Mouse (Mus musculus) brown adipose tissue, adult 24 weeks (tissue): ENCODE measurements around the gene Mast1. TPM values are rescaled to one million over a fixed set of nuclear protein-coding genes. Genes with fewer than 3 reads are reported as not detected.

Experiments used
- H3K27ac ChIP-seq: fragments of 200-500 bp; replicated peaks from 2 replicates; pipeline ENCODE4 v1.5.1; 2012; ENCODE audit warnings: low read depth, mild to moderate bottlenecking, low read length
- H3K4me1 ChIP-seq: fragments of 200-500 bp; 2 replicates; pipeline ENCODE4 v1.6.1; 2012; ENCODE audit warnings: low read length, mixed read lengths; ENCODE audit not compliant: control insufficient read depth, insufficient read depth, insufficient read length
- H3K4me3 ChIP-seq: fragments of 200-500 bp; 2 replicates; pipeline ENCODE4 v1.5.1; 2012; ENCODE audit warnings: low read depth, mild to moderate bottlenecking, low read length, moderate library complexity; ENCODE audit not compliant: insufficient read depth
- polyA plus RNA-seq: library from polyadenylated mRNA; stranded (reverse); fragments of >200 nt; gene quantifications from 2 replicates; pipeline ENCODE4 v1.2.4, GENCODE M21; 2012; ENCODE audit not compliant: missing spikeins, insufficient read depth, insufficient read length

Mast1 gene
- polyA plus RNA-seq, 1 experiment = not detected

DNA sequence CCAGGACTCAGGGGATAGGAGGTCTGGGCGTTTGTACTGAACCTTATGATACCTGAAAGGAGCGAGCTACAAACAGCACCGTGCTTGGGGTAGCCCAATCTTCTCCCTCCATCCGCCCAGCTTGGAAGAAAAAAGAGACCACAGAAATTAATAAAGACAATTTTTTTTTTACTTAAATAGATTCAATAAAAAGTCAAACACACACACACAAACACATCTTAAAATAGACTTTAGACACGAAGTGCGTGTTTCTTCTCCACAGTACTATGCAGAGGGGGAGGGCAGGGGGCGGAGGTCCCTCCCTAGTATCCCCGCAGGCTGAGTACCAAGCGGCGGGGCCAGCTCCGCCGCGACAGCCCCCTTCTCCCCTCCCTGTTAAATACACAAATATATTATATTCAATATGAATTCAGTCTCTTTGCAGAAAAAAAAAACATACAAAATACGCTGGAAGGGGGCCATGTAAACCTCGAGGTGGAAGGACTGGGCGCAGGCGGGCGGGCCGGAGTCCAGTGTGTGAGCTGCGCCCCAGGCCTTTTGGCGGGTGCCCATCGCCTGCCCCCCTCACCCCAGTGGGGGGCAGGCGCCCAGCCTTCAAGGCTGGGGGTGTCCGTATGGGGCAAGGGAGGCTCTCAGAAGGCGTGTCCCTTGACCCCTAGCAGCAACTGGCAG is 39.7 kb upstream of the Mast1 start:
- peak overlapping the region; percentile 83 for H3K4me3 ChIP-seq
- peaks cover 11% of the 10 kb centered on the region for H3K4me1 ChIP-seq
- peak overlapping the region; percentile 92 for H3K27ac ChIP-seq

DNA sequence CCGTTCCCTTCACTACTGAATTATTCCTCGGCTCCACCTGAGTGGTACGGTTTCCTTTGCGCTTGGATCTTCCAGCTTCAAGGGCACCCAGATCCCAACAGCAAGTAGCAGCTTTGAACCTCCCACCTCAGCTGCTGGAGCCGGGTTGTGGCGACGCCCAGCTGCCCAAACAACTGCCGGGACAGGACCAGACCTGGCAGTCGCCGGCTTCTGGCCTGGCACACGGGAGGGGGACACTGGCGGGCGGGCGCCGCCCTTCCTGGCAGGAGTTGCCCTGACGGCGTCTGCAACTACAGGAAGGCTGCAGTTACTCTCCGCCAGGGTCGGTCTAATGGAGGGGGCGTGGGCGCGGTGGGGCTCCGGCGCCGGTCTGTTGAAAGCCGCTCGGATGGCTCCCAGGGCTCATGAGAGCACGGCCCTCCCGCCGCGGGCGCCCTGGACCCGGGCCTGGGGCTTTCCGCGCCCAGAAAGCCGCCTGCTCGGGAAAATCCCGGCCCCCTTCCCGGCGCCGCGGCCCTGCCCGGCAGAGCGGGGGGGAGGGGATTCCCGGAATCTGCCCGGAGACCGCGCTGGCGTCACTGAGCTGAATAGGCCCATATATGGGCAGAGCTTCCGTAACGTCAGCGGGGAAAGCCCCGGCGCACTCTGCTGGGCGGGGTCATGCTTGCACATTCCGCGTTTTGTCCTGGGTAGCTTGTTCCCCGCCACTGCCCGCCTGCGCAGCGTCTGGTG is 39.0 kb upstream of the Mast1 start:
- Histone ChIP-seq H3K4me3 (peak overlapping the region; percentile 83), H3K4me1 (peaks cover 9% of the 10 kb centered on the region), H3K27ac (peak overlapping the region; percentile 92)

DNA sequence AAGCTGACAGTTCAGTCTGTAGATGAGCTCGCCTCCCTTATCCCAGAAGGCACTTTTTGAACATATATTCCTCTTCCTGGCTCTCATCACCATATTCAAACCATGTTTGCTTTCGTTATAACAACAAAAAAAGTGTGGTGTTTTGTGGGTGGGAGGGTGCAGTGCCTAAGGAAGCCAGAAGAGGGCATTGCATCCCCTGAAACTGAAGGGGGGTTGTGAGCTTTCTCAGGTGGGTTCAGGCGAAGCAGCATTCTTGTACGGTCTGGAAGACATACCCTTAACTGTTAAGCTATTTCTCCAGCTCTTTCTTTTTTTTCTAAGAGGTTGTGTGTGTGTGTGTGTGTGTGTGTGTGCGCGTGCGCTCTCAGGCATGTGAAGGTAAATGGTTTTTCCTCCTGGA is 38.3 kb upstream of the Mast1 start:
- H3K4me1 ChIP-seq = peaks cover 2% of the 10 kb centered on the region; the same call in 1 of the 2 replicates
- H3K27ac ChIP-seq = peak overlapping the region; percentile 91
- peak overlapping the region; percentile 83 for H3K4me3 ChIP-seq

DNA sequence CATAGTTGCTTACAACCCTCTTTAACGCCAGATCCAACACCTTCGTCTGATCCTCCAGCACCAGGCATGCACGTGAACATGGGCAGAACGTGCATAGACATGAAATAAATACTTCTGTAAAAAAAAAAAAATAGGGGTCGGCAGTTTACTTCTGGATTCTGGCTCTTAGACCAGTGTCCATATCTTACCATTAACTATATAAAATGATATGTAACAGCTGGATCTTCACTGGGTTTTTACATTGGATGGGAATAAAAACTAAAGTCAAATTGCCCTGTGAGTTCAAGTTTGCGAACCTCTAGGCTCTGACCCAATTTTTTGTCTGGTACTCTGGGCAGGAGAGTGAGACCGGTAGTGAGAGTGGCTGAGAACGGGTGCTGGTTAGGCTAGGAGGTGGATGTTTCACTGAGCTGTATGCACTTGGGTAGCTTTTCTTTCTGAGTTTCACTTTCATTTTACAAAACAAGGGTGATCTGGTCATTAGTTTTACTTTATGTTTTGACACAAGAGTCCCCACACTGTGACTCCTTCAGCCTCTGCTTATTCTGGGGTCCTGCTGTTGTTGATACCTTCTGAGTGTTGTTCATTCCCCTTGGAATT is 37.5 kb upstream of the Mast1 start:
- 0 out of 2 replicates have a peak, but pooled peaks cover 2% of the 10 kb centered on the region for H3K4me1 ChIP-seq
- H3K27ac ChIP-seq = no peak overlapping the region
- H3K4me3 ChIP-seq = no peak overlapping the region

DNA sequence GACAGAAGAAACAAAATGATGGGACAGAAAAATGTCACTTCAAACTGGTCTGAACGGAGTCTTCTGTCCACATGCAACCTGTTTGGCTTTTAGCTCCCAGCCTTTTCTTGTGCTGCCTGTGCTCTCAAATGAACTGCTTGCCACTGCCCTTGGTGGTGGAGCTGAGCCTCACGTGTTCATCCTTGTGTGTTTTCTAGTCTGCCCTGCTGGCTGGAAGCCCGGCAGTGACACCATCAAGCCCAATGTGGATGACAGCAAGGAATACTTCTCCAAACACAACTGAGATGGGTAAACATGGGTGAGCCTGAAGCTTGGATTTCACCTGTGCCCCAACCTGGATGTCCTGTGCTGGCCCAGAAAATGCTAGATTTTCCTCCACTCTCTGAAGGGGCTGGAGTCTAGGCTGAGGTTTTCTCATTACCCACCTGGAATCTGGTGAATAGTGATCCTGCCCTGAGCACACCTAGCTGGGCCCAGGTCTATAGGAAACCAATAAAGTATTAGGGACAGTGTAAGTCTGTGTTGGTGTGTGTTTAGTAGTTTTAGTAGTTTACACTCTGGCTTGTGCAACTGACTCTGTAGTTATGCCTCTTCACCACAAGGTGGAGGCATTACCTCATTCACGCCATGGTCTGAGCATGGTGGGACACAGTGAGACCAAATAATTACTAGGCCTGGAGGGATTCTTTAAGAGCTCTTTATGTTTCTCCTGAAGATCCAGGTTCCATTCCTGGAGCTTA is 36.8 kb upstream of the Mast1 start:
- H3K4me1 ChIP-seq = 0 out of 2 replicates have a peak, but pooled peaks cover 2% of the 10 kb centered on the region
- no peak overlapping the region for H3K4me3 ChIP-seq
- no peak overlapping the region for H3K27ac ChIP-seq

DNA sequence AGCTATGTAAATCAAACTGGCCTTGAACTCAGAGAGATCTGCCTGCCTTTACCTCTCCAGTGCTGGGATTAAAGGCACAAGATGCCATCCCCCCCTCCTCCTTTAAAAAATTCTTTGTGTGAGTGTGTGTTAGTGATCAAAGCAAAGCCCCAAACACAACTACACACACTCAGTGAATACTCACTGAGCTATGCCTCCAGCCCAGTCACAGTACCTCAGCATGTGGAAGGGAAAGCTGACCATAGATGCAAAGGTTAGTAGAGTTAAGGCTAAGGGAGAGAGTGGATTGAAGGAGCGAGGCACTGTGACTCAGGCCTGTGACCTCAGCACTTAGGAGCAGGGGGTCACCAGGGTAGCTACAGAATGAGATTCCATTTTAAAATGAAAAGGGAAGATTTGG is 35.9 kb upstream of the Mast1 start:
- Histone ChIP-seq H3K4me1 (peaks cover 6% of the 10 kb centered on the region; the same call in 1 of the 2 replicates), H3K27ac (no peak overlapping the region), H3K4me3 (no peak overlapping the region)

DNA sequence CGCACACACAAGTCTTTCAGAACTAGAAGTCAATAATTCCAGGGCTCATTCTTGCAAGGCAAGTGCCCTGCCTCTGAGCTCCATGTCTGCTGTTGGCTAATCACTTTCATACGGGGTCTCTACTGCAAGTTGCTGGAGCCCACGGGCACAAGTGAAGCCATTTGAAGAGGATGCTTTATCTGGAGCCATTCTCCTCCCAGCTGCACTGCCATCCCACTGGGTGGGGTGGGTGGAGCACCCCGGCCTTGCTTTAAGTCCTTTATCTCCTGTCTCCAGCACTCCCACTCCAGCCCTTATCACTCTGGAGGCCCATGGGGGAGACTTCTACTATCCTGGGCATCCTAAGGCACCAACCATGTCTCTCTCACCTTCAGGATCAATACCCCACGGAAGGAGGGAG is 33.8 kb upstream of the Mast1 start:
- H3K27ac ChIP-seq = no peak overlapping the region
- H3K4me3 ChIP-seq = peak overlapping the region; percentile 87
- H3K4me1 ChIP-seq = peaks cover 8% of the 10 kb centered on the region; the same call in 1 of the 2 replicates

DNA sequence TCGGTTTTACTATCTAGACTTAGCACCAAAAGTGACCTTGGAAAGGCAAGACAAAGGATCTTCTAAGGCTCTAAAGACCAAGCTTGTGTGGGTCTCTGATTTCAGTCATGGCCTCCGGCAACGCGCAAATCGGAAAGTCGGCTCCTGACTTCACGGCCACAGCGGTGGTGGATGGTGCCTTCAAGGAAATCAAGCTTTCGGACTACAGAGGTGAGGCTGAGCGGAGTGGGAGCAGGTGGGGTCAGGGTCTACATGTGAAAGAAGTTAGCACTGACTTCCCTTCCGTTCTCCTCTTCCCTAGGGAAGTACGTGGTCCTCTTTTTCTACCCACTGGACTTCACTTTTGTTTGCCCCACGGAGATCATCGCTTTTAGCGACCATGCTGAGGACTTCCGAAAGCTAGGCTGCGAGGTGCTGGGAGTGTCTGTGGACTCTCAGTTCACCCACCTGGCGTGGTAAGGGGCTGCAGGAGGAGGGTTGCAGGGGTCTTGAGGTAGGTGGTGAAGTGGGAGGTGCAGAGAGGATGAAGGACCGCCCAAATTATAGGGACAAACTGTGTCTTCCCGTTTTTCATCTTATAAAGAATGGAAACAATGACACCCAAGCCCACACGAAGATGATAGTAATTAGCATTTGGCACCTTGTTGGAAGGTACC is 33.1 kb upstream of the Mast1 start:
- Histone ChIP-seq H3K27ac (peak overlapping the region; percentile 44), H3K4me3 (peak overlapping the region; percentile 87), H3K4me1 (peaks cover 10% of the 10 kb centered on the region; the same call in 1 of the 2 replicates)

DNA sequence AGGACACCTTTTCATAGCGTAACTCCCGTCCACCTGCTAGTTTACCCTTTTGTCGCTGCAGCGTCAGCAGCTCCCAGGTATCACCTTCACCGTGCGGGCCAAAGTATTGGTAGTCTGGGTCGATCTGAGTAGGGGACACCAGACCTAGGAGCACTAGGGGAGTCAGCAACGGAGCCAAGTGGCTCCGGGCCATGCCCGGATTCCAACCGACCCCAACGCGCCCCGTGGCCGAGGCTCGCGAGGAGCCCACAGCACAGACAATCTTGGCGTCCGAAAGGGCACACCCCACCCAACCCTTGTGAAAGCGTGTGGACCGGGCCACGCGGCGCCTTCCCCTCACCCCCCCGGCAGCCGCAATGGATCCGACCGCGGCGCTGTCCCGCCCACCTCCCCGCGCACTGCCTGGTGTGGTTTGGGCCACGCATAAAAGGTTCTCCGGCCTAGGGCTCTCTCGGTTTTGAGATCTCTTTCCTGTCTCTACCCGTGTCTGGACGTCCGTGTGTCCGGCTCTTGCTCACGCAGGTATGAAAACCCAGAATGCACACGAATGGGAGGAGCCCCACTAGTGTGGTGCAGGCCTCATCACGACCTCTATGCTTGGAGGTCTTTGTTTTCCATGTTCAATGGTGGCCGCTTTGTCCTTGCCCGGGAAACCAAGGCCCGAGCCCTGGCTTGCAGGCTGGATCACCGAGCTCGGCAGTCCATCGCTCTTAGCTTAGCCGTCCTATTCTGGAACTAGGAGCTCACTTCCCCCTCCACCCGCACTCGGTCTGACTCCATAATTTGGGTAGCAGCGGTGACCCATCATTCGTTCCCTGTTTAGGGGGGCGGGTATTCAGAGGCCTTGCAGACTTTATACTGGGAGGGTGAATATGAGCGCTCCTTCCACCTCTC is 32.3 kb upstream of the Mast1 start, which contains the start of the genes Gm49661, Prdx2 and Rnaseh2a:
Gene Gm49661 (minus strand): TSS at position 193 of the 894 bp plus-strand sequence.
Gene Prdx2 (plus strand): TSS at position 347 of the 894 bp plus-strand sequence.
Gene Rnaseh2a (minus strand): TSS at position 527 of the 894 bp plus-strand sequence.
- Histone ChIP-seq H3K27ac (peak within 1 kb of the TSS; percentile 70), H3K4me3 (peak within 1 kb of the TSS; percentile 87), H3K4me1 (peaks cover 14% of the 10 kb centered on the region; the same call in 1 of the 2 replicates)

DNA sequence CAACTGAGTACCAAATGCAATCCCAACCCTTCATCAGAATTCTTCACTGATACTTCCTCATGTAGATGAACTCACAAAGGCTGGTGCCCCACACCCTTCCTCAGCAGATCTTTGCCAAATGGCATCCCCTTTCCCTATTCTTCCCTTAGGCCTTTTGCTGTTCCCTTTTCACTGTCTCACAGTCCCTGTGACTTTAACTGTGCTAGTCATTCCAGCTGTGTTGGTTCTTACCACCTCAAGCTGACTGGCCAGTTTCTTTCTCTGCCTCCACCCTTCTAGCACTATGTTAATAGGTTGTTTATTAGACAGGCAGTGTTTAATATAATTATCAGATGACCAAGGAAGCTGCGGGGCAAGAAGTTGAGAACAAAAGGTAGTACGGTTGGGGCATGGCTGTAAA is 31.5 kb upstream of the Mast1 start:
- H3K27ac ChIP-seq = peak overlapping the region; percentile 70
- H3K4me3 ChIP-seq = peak overlapping the region; percentile 87
- peaks cover 14% of the 10 kb centered on the region; the same call in 1 of the 2 replicates for H3K4me1 ChIP-seq

DNA sequence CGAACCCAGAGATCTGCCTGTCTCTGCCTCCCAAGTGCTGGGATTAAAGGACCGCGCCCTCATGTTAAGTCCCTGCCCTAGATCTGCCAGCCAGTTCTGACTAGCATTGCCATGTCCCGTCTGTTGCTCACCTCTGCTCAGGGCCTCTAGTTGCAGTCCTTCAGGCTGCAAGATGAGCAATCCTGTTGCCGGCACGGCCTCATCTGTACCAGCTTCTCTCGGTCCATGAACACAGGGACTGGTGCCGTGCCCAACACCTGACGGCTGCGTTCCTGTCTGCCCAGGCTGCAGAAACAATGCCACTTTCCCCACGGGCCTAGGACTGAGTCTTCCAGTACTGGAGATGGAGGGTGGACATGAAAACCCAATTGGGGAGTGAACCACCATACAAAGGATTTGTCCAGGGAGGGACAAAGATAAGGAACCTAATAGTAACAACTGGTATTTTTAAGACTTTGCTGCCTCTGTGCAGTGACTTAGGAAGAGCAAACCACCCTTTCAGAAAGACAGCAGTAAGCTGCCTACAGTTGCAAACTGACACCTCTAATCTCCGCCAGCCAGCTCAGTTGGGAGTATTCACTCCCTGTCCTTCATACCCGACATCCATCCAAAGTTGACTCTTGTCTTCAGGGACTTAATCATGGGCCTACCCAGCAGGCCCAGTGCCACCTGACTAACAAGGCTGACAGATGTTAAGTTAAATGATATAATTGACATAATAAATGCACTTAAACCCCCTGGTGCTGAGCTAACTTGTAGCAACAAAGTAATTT is 30.6 kb upstream of the Mast1 start:
- Histone ChIP-seq H3K4me1 (peaks cover 14% of the 10 kb centered on the region; the same call in 1 of the 2 replicates), H3K27ac (no peak overlapping the region), H3K4me3 (no peak overlapping the region)

DNA sequence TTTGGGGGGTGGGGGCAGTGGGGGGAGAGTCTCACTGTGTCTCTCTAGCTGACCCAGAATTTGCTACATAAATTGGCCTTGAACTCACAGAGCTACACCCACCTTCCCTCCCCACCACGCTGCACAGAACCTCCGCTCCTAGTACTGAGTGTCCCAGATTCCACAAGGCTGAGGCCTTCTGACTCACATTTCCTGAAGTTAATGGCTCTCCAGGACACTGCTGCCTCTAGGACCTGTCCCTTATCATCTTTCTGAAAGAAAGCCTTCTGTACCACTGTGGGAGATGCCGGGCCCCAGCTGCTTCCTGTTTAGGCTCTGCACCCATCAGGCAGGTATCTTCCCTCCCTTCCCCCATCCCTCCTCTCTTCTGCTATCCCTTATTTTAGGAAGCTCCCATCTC is 29.4 kb upstream of the Mast1 start:
- Histone ChIP-seq H3K4me1 (peaks cover 14% of the 10 kb centered on the region; the same call in 1 of the 2 replicates), H3K27ac (peak overlapping the region; percentile 27; the same call in 1 of the 2 replicates), H3K4me3 (no peak overlapping the region)
